Mouse (Mus musculus) ES-E14 (cell line): ENCODE measurements around the gene Spg7. TPM values are rescaled to one million over a fixed set of nuclear protein-coding genes. Genes with fewer than 3 reads are reported as not detected.
A peak's percentile ranks its signal among the peaks of the same experiment; 100 is the strongest.
"Not testable (repeated sequence)": the region's sequence is repeated elsewhere in the genome, so short reads cannot be mapped to it uniquely, and the experiment has no call there.

Source experiments
- DNase-seq: peaks from one replicate; pipeline ENCODE4 v3.0.0-alpha.2; 2013; ENCODE audit warnings: low read depth, low spot score
- H3K27ac ChIP-seq: 2 replicates; pipeline ENCODE4 v1.5.1; 2012; ENCODE audit warnings: low read depth, mild to moderate bottlenecking, low read length, moderate library complexity, mixed read lengths; ENCODE audit not compliant: poor library complexity, insufficient read depth, severe bottlenecking
- H3K36me3 ChIP-seq: 2 replicates; pipeline ENCODE4 v1.6.1; 2012; ENCODE audit warnings: mild to moderate bottlenecking, low read length, moderate library complexity, mixed read lengths; ENCODE audit not compliant: control insufficient read depth, poor library complexity, insufficient read depth, severe bottlenecking
- H3K4me1 ChIP-seq, 2 experiments: fragments of 150-350 bp in 1 of 2; sonication (generic) in 1 of 2; 2 replicates each; pipeline ENCODE4 v1.6.1; 2012; ENCODE audit warnings: low read length in 2 of 2, mild to moderate bottlenecking in 1 of 2, mixed read lengths in 1 of 2; ENCODE audit not compliant: control insufficient read depth in 2 of 2, insufficient read depth in 2 of 2, poor library complexity in 1 of 2
- H3K4me3 ChIP-seq, 2 experiments: fragments of 150-350 bp in 1 of 2; sonication (generic) in 1 of 2; 2 replicates each; pipeline ENCODE4 v1.5.1; 2012; ENCODE audit warnings: low read length in 2 of 2, low read depth in 1 of 2, mild to moderate bottlenecking in 1 of 2, mixed read lengths in 1 of 2; ENCODE audit not compliant: insufficient read depth in 1 of 2, poor library complexity in 1 of 2, severe bottlenecking in 1 of 2
- H3K9ac ChIP-seq: 2 replicates; pipeline ENCODE4 v1.6.1; 2012; ENCODE audit warnings: low read depth, mild to moderate bottlenecking, low read length, mixed read lengths; ENCODE audit not compliant: poor library complexity, insufficient read depth, severe bottlenecking
- H3K9me3 ChIP-seq: fragments of 150-350 bp; sonication (generic); 2 replicates; pipeline ENCODE4 v1.6.1; 2012; ENCODE audit warnings: low read depth, mild to moderate bottlenecking, low read length; ENCODE audit not compliant: control insufficient read depth, insufficient read depth
- CHD2 ChIP-seq: IDR thresholded peaks from 2 replicates; pipeline ENCODE4 v1.6.1; 2014; ENCODE audit warnings: mild to moderate bottlenecking, low read depth, low read length, inconsistent platforms
- HCFC1 ChIP-seq: IDR thresholded peaks from 2 replicates; pipeline ENCODE4 v1.6.1; 2012; ENCODE audit warnings: low read length, inconsistent platforms, borderline replicate concordance; ENCODE audit not compliant: insufficient read depth
- MAFK ChIP-seq: IDR thresholded peaks from 2 replicates; pipeline ENCODE4 v1.6.1; 2014; ENCODE audit warnings: mild to moderate bottlenecking, low read depth, low read length, inconsistent platforms; ENCODE audit not compliant: insufficient read depth
- ZC3H11A ChIP-seq: IDR thresholded peaks from 2 replicates; pipeline ENCODE4 v1.6.1; 2012; ENCODE audit warnings: low read depth, mild to moderate bottlenecking, inconsistent platforms, low read length, borderline replicate concordance
- ZNF384 ChIP-seq: IDR thresholded peaks from 2 replicates; pipeline ENCODE4 v1.6.1; 2012; ENCODE audit warnings: low read depth, low read length, inconsistent platforms
- in situ Hi-C, 2 experiments: fragments of 600-800 bp; cut with MboI; formaldehyde crosslinking; loops; one replicate each; pipeline ENCODE4 v1.15.1; 2025; ENCODE audit warnings: low sequenced_read_pairs in 2 of 2, inconsistent platforms in 1 of 2; ENCODE audit not compliant: unreplicated experiment in 2 of 2
- total RNA-seq: library from RNA; depleted of rRNA; stranded (reverse); fragments of 300-350 nt; gene quantifications from 2 replicates; pipeline ENCODE4 v1.2.3, GENCODE M21; 2012

Gene Spg7
- total RNA-seq, 1 experiment: 106 TPM

GRCm38 (mm10) chr8:123101735-123102685, 39.3 kb downstream of the Spg7 start, which contains the start of gene Rpl13:
Gene Rpl13, plus strand, starts transcription at chr8:123102350.
- H3K9ac ChIP-seq: peak within 1 kb of the TSS; percentile 99
- TF ChIP-seq HCFC1 (peak; percentile 58), ZC3H11A (no peak)
- no peaks in the 10 kb centered on the region for H3K9me3 ChIP-seq
- H3K27ac ChIP-seq: peak within 1 kb of the TSS; percentile 83
- peaks cover 32% of the 10 kb centered on the region for H3K36me3 ChIP-seq
- peaks cover 0 to 6% of the 10 kb centered on the region in 2 experiments; a peak in 2 of 4 replicates for H3K4me1 ChIP-seq
- in situ Hi-C loops: no loop called here
- peak within 1 kb of the TSS; percentile 90 to 98 for H3K4me3 ChIP-seq
- peak; percentile 88 for DNase-seq

- H3K9me3 ChIP-seq, H3K4me1 ChIP-seq, in situ Hi-C loops, DNase-seq: not testable (repeated sequence)
- Histone ChIP-seq H3K36me3 (peaks cover 32% of the 10 kb centered on the region), H3K27ac (peak overlapping the region; percentile 83), H3K4me3 (peak overlapping the region; percentile 90 to 98), H3K9ac (peak overlapping the region; percentile 99)
These were observed 40.1 kb downstream of the Spg7 start for GRCm38 (mm10) chr8:123102855-123103254.

- Histone ChIP-seq H3K36me3 (peaks cover 30% of the 10 kb centered on the region), H3K4me1 (peaks cover 0 to 3% of the 10 kb centered on the region in 2 experiments; a peak in 2 of 4 replicates), H3K27ac (peak overlapping the region; percentile 83), H3K9me3 (no peaks in the 10 kb centered on the region), H3K9ac (peak overlapping the region; percentile 99), H3K4me3 (peak overlapping the region; percentile 90 to 98)
- DNase-seq: no peak
- TF ChIP-seq ZNF384 (no peak), CHD2 (no peak), MAFK (no peak), HCFC1 (no peak), ZC3H11A (no peak)
- in situ Hi-C loops: no loop called here
These were observed 40.5 kb downstream of the Spg7 start for GRCm38 (mm10) chr8:123103285-123103684.

- peak overlapping the region; percentile 90 to 98 for H3K4me3 ChIP-seq
- no peaks in the 10 kb centered on the region for H3K9me3 ChIP-seq
- in situ Hi-C loops: no loop called here
- H3K27ac ChIP-seq: no peak overlapping the region; the same call in 1 of the 2 replicates
- TF ChIP-seq MAFK (no peak), HCFC1 (no peak), ZNF384 (no peak), CHD2 (no peak), ZC3H11A (no peak)
- H3K36me3 ChIP-seq: peaks cover 29% of the 10 kb centered on the region
- DNase-seq: no peak
- H3K9ac ChIP-seq: peak overlapping the region; percentile 99; the same call in 1 of the 2 replicates
- peaks cover 0 to 2% of the 10 kb centered on the region in 2 experiments; a peak in 2 of 4 replicates for H3K4me1 ChIP-seq
These were observed 41.5 kb downstream of the Spg7 start for GRCm38 (mm10) chr8:123104046-123104767.
